Mouse (Mus musculus) kidney, embryonic 16.5 days (tissue): ENCODE measurements at regions not wholly inside any gene's neighbourhood (a gene's known extent, or its start where the extent isn't known, plus 50 kb on each side); places are given as distances from the start of the nearest gene placed in this dataset.
"Not testable (repeated sequence)": the region's sequence is repeated elsewhere in the genome, so short reads cannot be mapped to it uniquely, and the experiment has no call there.

ENCODE experiments used
- ATAC-seq: fragments of 200-750 bp; cut with Nextera tagmentation; 2 replicates; pipeline ENCODE4 v1.8.0; 2017; ENCODE audit warnings: moderate TSS enrichment; ENCODE audit not compliant: low FRiP score, low TSS enrichment
- H3K27ac ChIP-seq: fragments of 300-500 bp; sonication (generic); 2 replicates; pipeline ENCODE4 v1.5.1; 2014; ENCODE audit warnings: low read length
- H3K27me3 ChIP-seq: fragments of 300-500 bp; sonication (generic); 2 replicates; pipeline ENCODE4 v1.6.1; 2014; ENCODE audit warnings: low read length, control low read depth, mixed read lengths; ENCODE audit not compliant: insufficient read depth
- H3K36me3 ChIP-seq: fragments of 300-500 bp; sonication (generic); 2 replicates; pipeline ENCODE4 v1.6.1; 2014; ENCODE audit warnings: low read length, control low read depth, mixed read lengths; ENCODE audit not compliant: insufficient read depth
- H3K4me1 ChIP-seq: fragments of 300-500 bp; sonication (generic); 2 replicates; pipeline ENCODE4 v1.6.1; 2014; ENCODE audit warnings: low read length, control low read depth, mixed read lengths; ENCODE audit not compliant: insufficient read depth
- H3K4me2 ChIP-seq: fragments of 300-500 bp; sonication (generic); replicated peaks from 2 replicates; pipeline ENCODE4 v1.6.1; 2014; ENCODE audit warnings: low read depth, low read length
- H3K4me3 ChIP-seq: fragments of 300-500 bp; sonication (generic); 2 replicates; pipeline ENCODE4 v1.5.1; 2014; ENCODE audit warnings: mild to moderate bottlenecking, low read length
- H3K9ac ChIP-seq: fragments of 300-500 bp; sonication (generic); replicated peaks from 2 replicates; pipeline ENCODE4 v1.6.1; 2014; ENCODE audit warnings: low read length
- H3K9me3 ChIP-seq: fragments of 300-500 bp; sonication (generic); 2 replicates; pipeline ENCODE4 v1.6.1; 2016; ENCODE audit warnings: low read length, control low read depth
- WGBS: fragments of 180-500 bp; shearing (Covaris S2); extraction: QIAGEN DNeasy Blood & Tissue Kit; methylation state at CpG from one replicate; pipeline ENCODE4 v1.1.7; 2014; 5-methylcytosine and 5-hydroxymethylcytosine counted together

- Histone ChIP-seq H3K4me2 (no peak overlapping the region), H3K9ac (no peak overlapping the region), H3K36me3 (no peaks in the 10 kb centered on the region), H3K4me1 (no peaks in the 10 kb centered on the region), H3K4me3 (no peak overlapping the region), H3K27ac (no peak overlapping the region), H3K9me3 (no peaks in the 10 kb centered on the region), H3K27me3 (no peaks in the 10 kb centered on the region)
- ATAC-seq: no peak
- 43% methylated on average over 6 of the region's 6 CpGs for WGBS
Observed at GRCm38 (mm10) chr17:9235141-9235571, 186.7 kb upstream of the Gm17728 start.

- no peak overlapping the region for H3K9ac ChIP-seq
- no peak overlapping the region for H3K27ac ChIP-seq
- 54% methylated on average over 5 of the region's 5 CpGs for WGBS
- no peaks in the 10 kb centered on the region for H3K36me3 ChIP-seq
- no peak overlapping the region for H3K4me3 ChIP-seq
- no peaks in the 10 kb centered on the region for H3K4me1 ChIP-seq
- H3K4me2 ChIP-seq: no peak overlapping the region
- ATAC-seq: no peak
- H3K27me3 ChIP-seq: no peaks in the 10 kb centered on the region
- H3K9me3 ChIP-seq: no peaks in the 10 kb centered on the region
Observed at GRCm38 (mm10) chr17:9258646-9259170, 163.2 kb upstream of the Gm17728 start.

- H3K36me3 ChIP-seq: no peaks in the 10 kb centered on the region
- no peak overlapping the region for H3K9ac ChIP-seq
- no peak for ATAC-seq
- no peaks in the 10 kb centered on the region for H3K4me1 ChIP-seq
- H3K27me3 ChIP-seq: no peaks in the 10 kb centered on the region
- H3K9me3 ChIP-seq: no peaks in the 10 kb centered on the region
- no peak overlapping the region for H3K4me3 ChIP-seq
- H3K4me2 ChIP-seq: no peak overlapping the region
- WGBS: 72% methylated on average over 3 of the region's 3 CpGs
- no peak overlapping the region for H3K27ac ChIP-seq
Observed at GRCm38 (mm10) chr17:9268776-9269175, 153.1 kb upstream of the Gm17728 start.

GRCm38 (mm10) chr17:9278046-9278445 is 143.8 kb upstream of the Gm17728 start:
- not testable (repeated sequence) for H3K4me2 ChIP-seq, H3K9me3 ChIP-seq, H3K9ac ChIP-seq, ATAC-seq, H3K36me3 ChIP-seq, H3K27me3 ChIP-seq, H3K4me3 ChIP-seq, H3K4me1 ChIP-seq, H3K27ac ChIP-seq
- 8% methylated on average over 3 of the region's 3 CpGs for WGBS

- Histone ChIP-seq H3K4me1 (no peaks in the 10 kb centered on the region), H3K27ac (no peak overlapping the region), H3K36me3 (no peaks in the 10 kb centered on the region), H3K9me3 (no peaks in the 10 kb centered on the region), H3K4me2 (no peak overlapping the region), H3K9ac (no peak overlapping the region), H3K4me3 (no peak overlapping the region), H3K27me3 (no peaks in the 10 kb centered on the region)
- ATAC-seq: no peak
- 69% methylated on average over 7 of the region's 7 CpGs for WGBS
Observed at GRCm38 (mm10) chr17:9279481-9279880, 142.4 kb upstream of the Gm17728 start.

- Histone ChIP-seq H3K4me2 (no peak overlapping the region), H3K9ac (no peak overlapping the region), H3K36me3 (no peaks in the 10 kb centered on the region), H3K27ac (no peak overlapping the region), H3K4me3 (no peak overlapping the region), H3K27me3 (no peaks in the 10 kb centered on the region), H3K4me1 (no peaks in the 10 kb centered on the region), H3K9me3 (no peaks in the 10 kb centered on the region)
- ATAC-seq: no peak
- WGBS: 71% methylated on average over 5 of the region's 5 CpGs
Observed at GRCm38 (mm10) chr17:9281891-9282290, 140.0 kb upstream of the Gm17728 start.

GRCm38 (mm10) chr17:9282333-9283176 is 139.3 kb upstream of the Gm17728 start:
- no peaks in the 10 kb centered on the region for H3K9me3 ChIP-seq
- no peaks in the 10 kb centered on the region for H3K27me3 ChIP-seq
- H3K4me2 ChIP-seq: no peak overlapping the region
- H3K4me1 ChIP-seq: no peaks in the 10 kb centered on the region
- no peak overlapping the region for H3K9ac ChIP-seq
- no peak overlapping the region for H3K4me3 ChIP-seq
- H3K36me3 ChIP-seq: no peaks in the 10 kb centered on the region
- H3K27ac ChIP-seq: no peak overlapping the region
- 66% methylated on average over 7 of the region's 7 CpGs for WGBS
- peak; percentile 71 for ATAC-seq

GRCm38 (mm10) chr17:9286431-9286830 is 135.4 kb upstream of the Gm17728 start:
- no peak for ATAC-seq
- H3K4me2 ChIP-seq: no peak overlapping the region
- no peak overlapping the region for H3K27ac ChIP-seq
- H3K4me3 ChIP-seq: no peak overlapping the region
- whole genome bisulfite sequencing: 62% methylated on average over 5 of the region's 5 CpGs
- H3K9me3 ChIP-seq: no peaks in the 10 kb centered on the region
- H3K36me3 ChIP-seq: no peaks in the 10 kb centered on the region
- H3K27me3 ChIP-seq: no peaks in the 10 kb centered on the region
- H3K4me1 ChIP-seq: no peaks in the 10 kb centered on the region
- H3K9ac ChIP-seq: no peak overlapping the region

GRCm38 (mm10) chr17:9286834-9287233 is 135.0 kb upstream of the Gm17728 start:
- H3K27ac ChIP-seq: no peak overlapping the region
- ATAC-seq: no peak
- no peak overlapping the region for H3K9ac ChIP-seq
- H3K9me3 ChIP-seq: no peaks in the 10 kb centered on the region
- no peaks in the 10 kb centered on the region for H3K4me1 ChIP-seq
- H3K4me2 ChIP-seq: no peak overlapping the region
- 66% methylated on average over 6 of the region's 6 CpGs for WGBS
- H3K4me3 ChIP-seq: no peak overlapping the region
- H3K36me3 ChIP-seq: no peaks in the 10 kb centered on the region
- H3K27me3 ChIP-seq: no peaks in the 10 kb centered on the region

GRCm38 (mm10) chr17:9287682-9288081 is 134.2 kb upstream of the Gm17728 start:
- H3K36me3 ChIP-seq: no peaks in the 10 kb centered on the region
- ATAC-seq: no peak
- no peaks in the 10 kb centered on the region for H3K27me3 ChIP-seq
- no peaks in the 10 kb centered on the region for H3K9me3 ChIP-seq
- no peak overlapping the region for H3K9ac ChIP-seq
- no peaks in the 10 kb centered on the region for H3K4me1 ChIP-seq
- H3K27ac ChIP-seq: no peak overlapping the region
- H3K4me3 ChIP-seq: no peak overlapping the region
- no peak overlapping the region for H3K4me2 ChIP-seq
- WGBS: 60% methylated on average over 9 of the region's 9 CpGs
